Mouse (Mus musculus) pancreas, adult 10 weeks (tissue): ENCODE measurements around the gene Olfr73. TPM values are rescaled to one million over a fixed set of nuclear protein-coding genes. Genes with fewer than 3 reads are reported as not detected.

Source experiments
- polyA plus RNA-seq: library from polyadenylated mRNA; stranded (reverse); fragments of 350-450 nt; fragmentation: Illumina TruSeq; extraction: RNeasy Lipid Tissue Mini Kit (QIAGEN cat#74804); gene quantifications from one replicate; pipeline ENCODE4 v1.2.3, GENCODE M21; 2015; ENCODE audit warnings: low read depth, low replicate concordance; ENCODE audit not compliant: insufficient read depth

Gene Olfr73
- not detected for polyA plus RNA-seq

GRCm38 (mm10) chr2:88037599-88037998, at the start of gene Olfr73:
Olfr73 (minus strand) TSS chr2:88037699.

GRCm38 (mm10) chr2:88071730-88072129, 34.2 kb upstream of the Olfr73 start, which contains the start of gene Olfr1163:
Olfr1163 (minus strand) TSS chr2:88071830.

GRCm38 (mm10) chr2:88051029-88051428, 13.5 kb upstream of the Olfr73 start, which contains the start of gene Olfr1162:
Olfr1162 (minus strand) TSS chr2:88051129.

GRCm38 (mm10) chr2:88022474-88022873, 15.0 kb downstream of the Olfr73 start, which contains the start of gene Olfr1161:
Olfr1161 (plus strand) TSS chr2:88022774.

GRCm38 (mm10) chr2:88007515-88008318, 29.8 kb downstream of the Olfr73 start, which contains the start of gene Olfr1160:
Olfr1160 (minus strand) TSS chr2:88008268.

GRCm38 (mm10) chr2:87989813-87990212, 47.7 kb downstream of the Olfr73 start, which contains the start of gene Olfr1158:
Olfr1158 (plus strand) TSS chr2:87990113.

Other genes starting within 250 kb of the Olfr73 start
- not detected for gene Olfr1143, start 237.1 kb downstream of the Olfr73 start, polyA plus RNA-seq
- not detected for gene Olfr1145, start 227.9 kb downstream of the Olfr73 start, polyA plus RNA-seq
- gene Olfr1148, start 207.2 kb downstream of the Olfr73 start, polyA plus RNA-seq: not detected
- gene Olfr1150-ps1, start 193.7 kb downstream of the Olfr73 start, polyA plus RNA-seq: not detected
- gene Olfr1151, start 181.8 kb downstream of the Olfr73 start, polyA plus RNA-seq: not detected
- not detected for gene Olfr1152, start 171.2 kb downstream of the Olfr73 start, polyA plus RNA-seq
- gene Olfr1153, start 142.7 kb downstream of the Olfr73 start, polyA plus RNA-seq: not detected
- gene Olfr1154, start 132.5 kb downstream of the Olfr73 start, polyA plus RNA-seq: not detected
- not detected for gene Olfr1155, start 92.6 kb downstream of the Olfr73 start, polyA plus RNA-seq
- not detected for gene Olfr1156, start 84.6 kb downstream of the Olfr73 start, polyA plus RNA-seq
- gene Olfr1157, start 69.4 kb downstream of the Olfr73 start, polyA plus RNA-seq: not detected
- not detected for gene Olfr74, start 63.0 kb downstream of the Olfr73 start, polyA plus RNA-seq
- gene Olfr1158, start 47.6 kb downstream of the Olfr73 start, polyA plus RNA-seq: not detected
- gene Olfr1160, start 29.4 kb downstream of the Olfr73 start, polyA plus RNA-seq: not detected
- not detected for gene Olfr1161, start 14.9 kb downstream of the Olfr73 start, polyA plus RNA-seq
- gene Olfr1162, start 13.4 kb upstream of the Olfr73 start, polyA plus RNA-seq: not detected
- not detected for gene Olfr1163, start 34.1 kb upstream of the Olfr73 start, polyA plus RNA-seq
- not detected for gene Olfr1164, start 56.3 kb upstream of the Olfr73 start, polyA plus RNA-seq
- not detected for gene Olfr1166, start 90.6 kb upstream of the Olfr73 start, polyA plus RNA-seq
- not detected for gene Olfr1167, start 117.5 kb upstream of the Olfr73 start, polyA plus RNA-seq
- not detected for gene Olfr1168, start 144.2 kb upstream of the Olfr73 start, polyA plus RNA-seq
- not detected for gene Olfr1170, start 190.6 kb upstream of the Olfr73 start, polyA plus RNA-seq
- gene Olfr1173, start 242.2 kb upstream of the Olfr73 start, polyA plus RNA-seq: not detected